ENCODE assay signal across 10 mouse cellular contexts in genomic region chr17:44617741-44618140, GRCm38 (mm10).
A peak's percentile ranks its signal among the peaks of the same experiment; 100 is the strongest.
DNase-seq lines count a peak whose midpoint lies in the region; ATAC-seq lines count a peak whose summit lies in the region.
"Had no signal": no experiment of that assay in that cellular context is flagged by ENCODE, and none has a peak within 500 bp of the region (broad histone marks: within the 10 kb centered on the region; RNA-seq: fewer than 3 reads in every experiment).

No protein-coding gene starts in this region.

- H3K27ac ChIP-seq in kidney, embryonic 15.5 days: peak overlapping the region; percentile 64; the same call in 1 of the 2 replicates
- peak overlapping the region; percentile 67 for H3K27ac ChIP-seq in intestine, embryonic 16.5 days (ENCODE audit: low read length)
- H3K27ac ChIP-seq: heart, embryonic 15.5 days had no signal

- H3K4me2 ChIP-seq in kidney, embryonic 15.5 days: no peak overlapping the region
- H3K4me2 ChIP-seq in intestine, embryonic 16.5 days (ENCODE audit: low read depth, low read length): no peak overlapping the region
- H3K4me2 ChIP-seq: heart, embryonic 15.5 days had no signal

- DNase-seq in kidney, postnatal 14 days: no peak
- DNase-seq in urinary bladder, postnatal 25 days (ENCODE audit: low spot score): peak; percentile 28
- DNase-seq in urinary bladder, postnatal 4 days (ENCODE audit: low spot score in 2 of 2): no peak
- peak; percentile 5 to 28 for DNase-seq in urinary bladder, postnatal 36 days (ENCODE audit: low spot score in 2 of 2)
- DNase-seq in adrenal gland, adult 18-20 months (ENCODE audit: low spot score in 2 of 2): no peak
- no peak for DNase-seq in thymus, postnatal 36 days
- DNase-seq: kidney, adult 18-20 months had no signal

- H3K4me3 ChIP-seq in kidney, embryonic 15.5 days (replicated peaks): no peak overlapping the region
- H3K4me3 ChIP-seq in intestine, embryonic 16.5 days (ENCODE audit: low read length): no peak overlapping the region
- H3K4me3 ChIP-seq: heart, embryonic 15.5 days had no signal

- WGBS in kidney, embryonic 15.5 days: 61% methylated on average over 2 of the region's 2 CpGs
- 40% methylated on average over 2 of the region's 2 CpGs for WGBS in intestine, embryonic 16.5 days

- H3K27me3 ChIP-seq in kidney, embryonic 15.5 days: no peaks in the 10 kb centered on the region
- no peaks in the 10 kb centered on the region for H3K27me3 ChIP-seq in intestine, embryonic 16.5 days (replicated peaks; ENCODE audit: control insufficient read depth, insufficient read depth, low read length)
- H3K27me3 ChIP-seq: heart, embryonic 15.5 days had no signal

- no peak for ATAC-seq in kidney, embryonic 15.5 days (replicated peaks; ENCODE audit: low FRiP score)
- no peak for ATAC-seq in intestine, embryonic 16.5 days

- no peaks in the 10 kb centered on the region for H3K36me3 ChIP-seq in kidney, embryonic 15.5 days
- no peaks in the 10 kb centered on the region for H3K36me3 ChIP-seq in intestine, embryonic 16.5 days (ENCODE audit: control insufficient read depth, insufficient read depth, low read length)
- H3K36me3 ChIP-seq: heart, embryonic 15.5 days had no signal

- peaks cover 20% of the 10 kb centered on the region for H3K4me1 ChIP-seq in kidney, embryonic 15.5 days
- H3K4me1 ChIP-seq in intestine, embryonic 16.5 days (ENCODE audit: control insufficient read depth, insufficient read depth, low read length): peaks cover 4% of the 10 kb centered on the region; the same call in 1 of the 2 replicates

- no peaks in the 10 kb centered on the region for H3K9me3 ChIP-seq in kidney, embryonic 15.5 days (replicated peaks)
- H3K9me3 ChIP-seq in intestine, embryonic 16.5 days (ENCODE audit: control insufficient read depth, low read length): no peaks in the 10 kb centered on the region
- H3K9me3 ChIP-seq: heart, embryonic 15.5 days had no signal

- no peak overlapping the region for H3K9ac ChIP-seq in kidney, embryonic 15.5 days
- no peak overlapping the region for H3K9ac ChIP-seq in intestine, embryonic 16.5 days (ENCODE audit: low read depth, low read length)
- H3K9ac ChIP-seq: heart, embryonic 15.5 days had no signal

Comparison
In these comparisons a context has a peak if more than half of its experiments do, and no peak if none do; other contexts are left out.
1. DNase-seq: peak in urinary bladder, postnatal 25 days (single experiment) and urinary bladder, postnatal 36 days (2 of 2); none in kidney, postnatal 14 days (single experiment), urinary bladder, postnatal 4 days (0 of 2), adrenal gland, adult 18-20 months (0 of 2) and thymus, postnatal 36 days (0 of 2).